ENCODE assay signal across 16 mouse cellular contexts in the genomic region with DNA sequence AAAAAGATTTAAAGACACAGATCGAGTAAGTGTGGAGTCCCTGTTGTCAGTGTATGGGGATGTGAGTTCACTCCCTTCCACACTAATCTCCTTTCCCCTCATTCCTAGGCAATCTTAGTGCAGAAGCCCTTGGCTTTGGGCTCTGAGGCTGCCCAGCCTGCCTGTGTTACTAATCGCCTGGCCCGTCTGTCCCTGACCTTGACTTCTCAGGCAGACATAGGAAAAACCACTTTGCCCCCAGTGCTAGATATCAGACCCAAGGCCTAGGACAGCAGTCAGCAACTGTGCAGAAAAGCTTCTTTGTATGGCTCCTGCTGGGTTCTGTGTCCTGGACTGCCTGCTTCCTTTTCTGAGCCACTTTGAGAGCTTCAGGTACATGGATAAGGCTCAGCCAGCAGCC. TPM values are rescaled to one million over a fixed set of nuclear protein-coding genes. Genes with fewer than 3 reads are reported as not detected.
"Had no signal": no experiment of that assay in that cellular context is flagged by ENCODE, and none has a peak within 500 bp of the region (broad histone marks: within the 10 kb centered on the region; RNA-seq: fewer than 3 reads in every experiment).

No protein-coding gene starts in this region.

- DNase-seq: kidney, adult 18-20 months; kidney, postnatal 10 days; kidney, postnatal 4 days; left cerebral cortex, postnatal 4 days; lung, adult 18-20 months; midbrain, embryonic 14.5 days; right cerebral cortex, adult 18-20 months; right cerebral cortex, postnatal 25 days; thymus, adult 18-20 months; thymus, postnatal 14 days had no signal

RNA-seq across cellular contexts. Expression of a gene that starts 43.9 kb away (rescaled TPM):
- total RNA-seq: layer of hippocampus, postnatal 14 days; left cerebral cortex, postnatal 10 days; liver, adult 2 months had no signal
- polyA plus RNA-seq: kidney, embryonic 14.5 days; myocyte; small intestine, adult 2 months had no signal
